Mouse (Mus musculus) neural tube, embryonic 11.5 days (tissue): ENCODE data around the gene Ncapd2. TPM values are rescaled to one million over a fixed set of nuclear protein-coding genes. Genes with fewer than 3 reads are reported as not detected.

Source experiments
- ATAC-seq: fragments of 200-750 bp; cut with Nextera tagmentation; 2 replicates; pipeline ENCODE4 v1.8.0; 2017; ENCODE audit warnings: moderate number of reproducible peaks, mild to moderate bottlenecking, moderate TSS enrichment, moderate library complexity; ENCODE audit not compliant: insufficient read depth, low FRiP score, low TSS enrichment
- DNase-seq: peaks from one replicate; pipeline ENCODE4 v3.0.0-alpha.2; 2015; ENCODE audit warnings: low spot score
- H3K27ac ChIP-seq: fragments of 300-500 bp; sonication (generic); 2 replicates; pipeline ENCODE4 v1.5.1; 2014; ENCODE audit warnings: low read depth, mild to moderate bottlenecking, low read length
- H3K27me3 ChIP-seq: fragments of 300-500 bp; sonication (generic); 2 replicates; pipeline ENCODE4 v1.6.1; 2014; ENCODE audit warnings: mild to moderate bottlenecking, low read length, mixed read lengths; ENCODE audit not compliant: control insufficient read depth, insufficient read depth
- H3K36me3 ChIP-seq: fragments of 300-500 bp; sonication (generic); 2 replicates; pipeline ENCODE4 v1.6.1; 2014; ENCODE audit warnings: mild to moderate bottlenecking, low read length, moderate library complexity, mixed read lengths; ENCODE audit not compliant: control insufficient read depth, insufficient read depth
- H3K4me1 ChIP-seq: fragments of 300-500 bp; sonication (generic); 2 replicates; pipeline ENCODE4 v1.6.1; 2014; ENCODE audit warnings: low read length, mixed read lengths; ENCODE audit not compliant: control insufficient read depth, insufficient read depth
- H3K4me2 ChIP-seq: fragments of 300-500 bp; sonication (generic); 2 replicates; pipeline ENCODE4 v1.6.1; 2014; ENCODE audit warnings: low read depth, mild to moderate bottlenecking, moderate library complexity
- H3K4me3 ChIP-seq: fragments of 300-500 bp; sonication (generic); 2 replicates; pipeline ENCODE4 v1.5.1; 2014; ENCODE audit warnings: low read depth, low read length
- H3K9ac ChIP-seq: fragments of 300-500 bp; sonication (generic); 2 replicates; pipeline ENCODE4 v1.6.1; 2014; ENCODE audit warnings: mild to moderate bottlenecking, low read length
- H3K9me3 ChIP-seq: fragments of 300-500 bp; sonication (generic); 2 replicates; pipeline ENCODE4 v1.6.1; 2016; ENCODE audit warnings: low read length; ENCODE audit not compliant: control insufficient read depth
- WGBS: fragments of 180-500 bp; shearing (Covaris S2); extraction: QIAGEN DNeasy Blood & Tissue Kit; methylation state at CpG from one replicate; pipeline ENCODE4 v1.1.7; 2014; 5-methylcytosine and 5-hydroxymethylcytosine counted together
- polyA plus RNA-seq: library from polyadenylated mRNA; unstranded; fragments of >200 nt; fragmentation: Nextera tagmentation; extraction: Ambion mirVana; gene quantifications from 2 replicates; pipeline ENCODE4 v1.2.1, GENCODE M21; 2014

The Ncapd2 gene
- polyA plus RNA-seq, 1 experiment from 2014 or later, result 137 TPM

- H3K36me3 ChIP-seq, result no peaks in the 10 kb centered on the region
- H3K9me3 ChIP-seq, result no peaks in the 10 kb centered on the region
- no peak for ATAC-seq
- H3K9ac ChIP-seq, result no peak overlapping the region
- no peaks in the 10 kb centered on the region; the same call in 1 of the 2 replicates for H3K4me1 ChIP-seq
- H3K4me3 ChIP-seq, result no peak overlapping the region
- no peaks in the 10 kb centered on the region for H3K27me3 ChIP-seq
- DNase-seq, result peak; percentile 48
- H3K27ac ChIP-seq, result no peak overlapping the region
- H3K4me2 ChIP-seq, result no peak overlapping the region
- WGBS, result 82% methylated on average over 4 of the region's 4 CpGs
These were observed 27.5 kb upstream of the Ncapd2 start for GRCm38 (mm10) chr6:125218963-125219362.

GRCm38 (mm10) chr6:125217899-125218298 is 26.4 kb upstream of the Ncapd2 start:
- no peak overlapping the region for H3K9ac ChIP-seq
- no peaks in the 10 kb centered on the region; the same call in 1 of the 2 replicates for H3K4me1 ChIP-seq
- H3K4me3 ChIP-seq, result no peak overlapping the region
- no peak overlapping the region for H3K4me2 ChIP-seq
- H3K36me3 ChIP-seq, result no peaks in the 10 kb centered on the region
- WGBS, result 88% methylated on average over 11 of the region's 11 CpGs
- DNase-seq (no peak), ATAC-seq (no peak)
- no peak overlapping the region for H3K27ac ChIP-seq
- no peaks in the 10 kb centered on the region for H3K9me3 ChIP-seq
- no peaks in the 10 kb centered on the region for H3K27me3 ChIP-seq

- ATAC-seq (no peak), DNase-seq (no peak)
- 84% methylated on average over 2 of the region's 2 CpGs for whole genome bisulfite sequencing
- Histone ChIP-seq H3K36me3 (no peaks in the 10 kb centered on the region), H3K27ac (no peak overlapping the region), H3K27me3 (no peaks in the 10 kb centered on the region), H3K4me3 (no peak overlapping the region), H3K9me3 (no peaks in the 10 kb centered on the region), H3K4me1 (no peaks in the 10 kb centered on the region; the same call in 1 of the 2 replicates), H3K9ac (no peak overlapping the region), H3K4me2 (no peak overlapping the region)
These were observed 25.4 kb upstream of the Ncapd2 start for GRCm38 (mm10) chr6:125216898-125217297.

- Histone ChIP-seq H3K36me3 (no peaks in the 10 kb centered on the region), H3K27me3 (no peaks in the 10 kb centered on the region), H3K9me3 (no peaks in the 10 kb centered on the region), H3K27ac (peak within 1 kb of the TSS; percentile 39; the same call in 1 of the 2 replicates), H3K4me3 (peak within 1 kb of the TSS; percentile 68), H3K4me1 (no peaks in the 10 kb centered on the region; the same call in 1 of the 2 replicates), H3K4me2 (peak within 1 kb of the TSS; percentile 98), H3K9ac (peak within 1 kb of the TSS; percentile 77)
- ATAC-seq (peak; percentile 96), DNase-seq (peak; percentile 89)
- WGBS, result under 1% methylated on average over 48 of the region's 48 CpGs
These were observed 23.9 kb upstream of the Ncapd2 start, which contains the start of gene Vamp1 for GRCm38 (mm10) chr6:125215148-125215954. Vamp1 (plus strand) TSS chr6:125215551.

- DNase-seq (no peak), ATAC-seq (no peak)
- Histone ChIP-seq H3K9ac (no peak overlapping the region), H3K9me3 (no peaks in the 10 kb centered on the region), H3K36me3 (no peaks in the 10 kb centered on the region), H3K27me3 (no peaks in the 10 kb centered on the region), H3K4me1 (no peaks in the 10 kb centered on the region; the same call in 1 of the 2 replicates), H3K4me3 (no peak overlapping the region), H3K27ac (no peak overlapping the region), H3K4me2 (no peak overlapping the region)
- 83% methylated on average over 6 of the region's 6 CpGs for WGBS
These were observed 22.2 kb upstream of the Ncapd2 start for GRCm38 (mm10) chr6:125213715-125214114.

DNA sequence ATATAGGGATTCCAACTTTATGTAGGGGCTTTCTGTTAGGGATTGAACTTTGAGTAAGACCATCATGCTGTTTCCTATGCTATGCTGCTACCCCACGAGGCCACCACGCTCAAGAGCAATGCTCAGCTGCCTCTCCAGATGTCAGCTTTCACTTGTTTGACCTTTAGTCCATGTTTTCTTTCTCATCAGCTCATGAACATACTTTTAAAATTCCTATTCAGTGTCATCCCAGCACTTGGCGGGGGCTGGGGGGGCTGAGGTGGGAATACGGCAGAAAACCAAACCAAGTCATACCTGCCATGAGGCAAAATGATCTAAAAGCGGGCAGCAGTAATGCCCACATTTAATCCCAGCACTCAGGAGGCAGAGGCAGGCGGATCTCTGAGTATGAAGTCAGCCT is 21.6 kb upstream of the Ncapd2 start:
- Histone ChIP-seq H3K9ac (no peak overlapping the region), H3K27me3 (no peaks in the 10 kb centered on the region), H3K4me3 (no peak overlapping the region), H3K9me3 (no peaks in the 10 kb centered on the region), H3K4me2 (no peak overlapping the region), H3K36me3 (no peaks in the 10 kb centered on the region), H3K4me1 (no peaks in the 10 kb centered on the region; the same call in 1 of the 2 replicates), H3K27ac (no peak overlapping the region)
- ATAC-seq (no peak), DNase-seq (no peak)
- 73% methylated on average over 6 of the region's 6 CpGs for WGBS

GRCm38 (mm10) chr6:125212621-125213020 is 21.1 kb upstream of the Ncapd2 start:
- Histone ChIP-seq H3K27ac (no peak overlapping the region), H3K36me3 (no peaks in the 10 kb centered on the region), H3K9ac (no peak overlapping the region), H3K4me2 (no peak overlapping the region), H3K9me3 (no peaks in the 10 kb centered on the region), H3K4me1 (no peaks in the 10 kb centered on the region; the same call in 1 of the 2 replicates), H3K27me3 (no peaks in the 10 kb centered on the region), H3K4me3 (no peak overlapping the region)
- 41% methylated on average over 2 of the region's 2 CpGs for WGBS
- ATAC-seq (no peak), DNase-seq (no peak)

- Histone ChIP-seq H3K27ac (no peak overlapping the region), H3K9ac (no peak overlapping the region), H3K4me3 (no peak overlapping the region), H3K4me2 (no peak overlapping the region), H3K36me3 (no peaks in the 10 kb centered on the region), H3K27me3 (no peaks in the 10 kb centered on the region), H3K9me3 (no peaks in the 10 kb centered on the region), H3K4me1 (no peaks in the 10 kb centered on the region)
- WGBS, result 91% methylated on average over 1 of the region's 1 CpGs
- DNase-seq (no peak), ATAC-seq (no peak)
These were observed 18.9 kb upstream of the Ncapd2 start for GRCm38 (mm10) chr6:125210436-125210835.

- Histone ChIP-seq H3K4me3 (no peak overlapping the region), H3K9ac (no peak overlapping the region), H3K4me1 (peaks cover 2% of the 10 kb centered on the region; the same call in 1 of the 2 replicates), H3K36me3 (0 out of 2 replicates have a peak, but pooled peaks cover 2% of the 10 kb centered on the region), H3K4me2 (no peak overlapping the region), H3K9me3 (no peaks in the 10 kb centered on the region), H3K27me3 (no peaks in the 10 kb centered on the region), H3K27ac (no peak overlapping the region)
- DNase-seq (no peak), ATAC-seq (no peak)
- 85% methylated on average over 5 of the region's 5 CpGs for WGBS
These were observed 5.7 kb upstream of the Ncapd2 start for GRCm38 (mm10) chr6:125197166-125197565.
